Mouse (Mus musculus) adipose tissue, adult 10 weeks (tissue): ENCODE measurements around the gene Ism2. TPM values are rescaled to one million over a fixed set of nuclear protein-coding genes. Genes with fewer than 3 reads are reported as not detected.

Experiments
- polyA plus RNA-seq: library from polyadenylated mRNA; stranded (reverse); fragments of 350-450 nt; fragmentation: Illumina TruSeq; extraction: RNeasy Lipid Tissue Mini Kit (QIAGEN cat#74804); gene quantifications from one replicate; pipeline ENCODE4 v1.2.3, GENCODE M21; 2014; ENCODE audit warnings: low read depth, low replicate concordance

Gene Ism2
- polyA plus RNA-seq: 7.0 TPM

DNA sequence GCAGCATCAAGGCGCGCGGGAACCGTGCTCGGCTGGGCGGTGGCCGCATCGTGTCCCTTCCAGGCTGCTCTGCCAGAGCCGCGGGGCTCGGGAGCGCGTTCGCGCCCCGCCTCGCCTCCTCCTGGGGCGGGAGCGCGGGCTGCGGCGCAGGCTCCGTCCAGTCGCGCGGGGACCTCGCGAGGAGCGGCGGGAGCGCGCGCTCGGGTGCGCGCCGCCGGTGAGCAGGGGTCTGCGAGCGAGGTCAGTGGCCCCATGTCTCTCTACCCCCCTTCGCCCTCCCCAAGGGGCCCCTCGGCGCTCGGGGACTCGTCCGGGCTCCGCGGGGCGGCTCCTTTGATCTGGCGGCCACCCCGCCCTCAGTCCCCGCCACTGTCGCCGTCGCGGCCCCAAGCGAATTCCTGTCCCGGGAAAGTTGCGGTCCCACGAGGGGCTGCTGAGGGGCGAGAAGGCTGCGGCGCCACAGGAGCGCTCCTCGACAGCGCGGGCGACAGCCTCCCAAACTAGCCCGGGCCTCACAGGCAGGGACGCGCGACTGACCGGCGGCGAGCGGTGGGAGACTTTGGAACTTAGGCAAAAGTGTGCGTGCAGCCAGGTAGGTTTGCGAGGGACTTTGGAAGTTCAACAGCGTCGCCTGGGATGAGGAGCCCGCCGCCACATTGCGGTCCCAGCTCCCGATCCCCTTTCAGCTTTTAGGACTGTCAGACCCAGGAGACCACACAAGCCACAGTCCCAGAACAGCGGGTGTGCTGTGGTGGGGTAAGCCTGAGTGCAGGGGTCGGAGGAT is at the start of gene Ism2:
Ism2 (minus strand) TSS at position 49 of the 784 bp plus-strand sequence.

GRCm38 (mm10) chr12:87266108-87266826 is 33.2 kb downstream of the Ism2 start, which contains the start of the genes Vipas39 and Ahsa1:
Gene Vipas39, minus strand, starts transcription at chr12:87266256.
Gene Ahsa1, plus strand, starts transcription at chr12:87266479.

DNA sequence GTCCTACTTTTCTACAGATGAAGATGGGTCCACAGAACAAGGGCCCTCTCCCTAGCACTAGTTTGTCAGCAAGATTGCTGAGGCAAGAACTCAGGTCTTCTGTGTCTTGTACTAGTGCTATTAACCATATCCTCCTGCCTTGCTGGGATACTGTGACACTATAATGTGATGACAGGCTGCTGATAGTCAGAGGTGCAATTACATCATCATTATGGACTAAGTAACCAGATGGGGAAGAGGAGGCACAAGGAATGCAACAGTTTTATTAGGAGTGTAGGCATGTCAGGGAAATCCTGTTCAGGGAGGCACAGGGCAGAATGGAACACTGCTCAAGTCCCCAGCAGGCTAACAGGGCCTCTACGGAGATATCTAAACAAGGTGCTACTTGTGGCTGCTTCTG is 60.9 kb downstream of the Ism2 start, which contains the start of gene Noxred1:
Noxred1 (minus strand) TSS at position 101 of the 400 bp plus-strand sequence.

Other genes with a start within 250 kb of the Ism2 start
- gene Ngb, start 197.2 kb downstream of the Ism2 start, polyA plus RNA-seq: 0.50 TPM
- 496 TPM for gene Gstz1, start 152.5 kb downstream of the Ism2 start, polyA plus RNA-seq
- gene Pomt2, start 151.7 kb downstream of the Ism2 start, polyA plus RNA-seq: 10.4 TPM
- gene Samd15, start 100.0 kb downstream of the Ism2 start, polyA plus RNA-seq: 1.4 TPM
- 6.8 TPM for gene Tmed8, start 99.3 kb downstream of the Ism2 start, polyA plus RNA-seq
- 1.2 TPM for gene Noxred1, start 61.0 kb downstream of the Ism2 start, polyA plus RNA-seq
- gene Vipas39, start 33.4 kb downstream of the Ism2 start, polyA plus RNA-seq: 28.9 TPM
- gene Ahsa1, start 33.2 kb downstream of the Ism2 start, polyA plus RNA-seq: 91.5 TPM
- gene Sptlc2, start 88.7 kb upstream of the Ism2 start, polyA plus RNA-seq: 60.3 TPM
- gene Slirp, start 144.2 kb upstream of the Ism2 start, polyA plus RNA-seq: 97.1 TPM
- gene Alkbh1, start 144.3 kb upstream of the Ism2 start, polyA plus RNA-seq: 19.1 TPM
- gene Snw1, start 172.6 kb upstream of the Ism2 start, polyA plus RNA-seq: 50.7 TPM
- gene Gm5788, start 195.0 kb upstream of the Ism2 start, polyA plus RNA-seq: not detected
- gene Gm8300, start 214.6 kb upstream of the Ism2 start, polyA plus RNA-seq: 0.32 TPM